Mouse (Mus musculus): ENCODE data around the gene Slc8b1.

Gene Slc8b1

DNA sequence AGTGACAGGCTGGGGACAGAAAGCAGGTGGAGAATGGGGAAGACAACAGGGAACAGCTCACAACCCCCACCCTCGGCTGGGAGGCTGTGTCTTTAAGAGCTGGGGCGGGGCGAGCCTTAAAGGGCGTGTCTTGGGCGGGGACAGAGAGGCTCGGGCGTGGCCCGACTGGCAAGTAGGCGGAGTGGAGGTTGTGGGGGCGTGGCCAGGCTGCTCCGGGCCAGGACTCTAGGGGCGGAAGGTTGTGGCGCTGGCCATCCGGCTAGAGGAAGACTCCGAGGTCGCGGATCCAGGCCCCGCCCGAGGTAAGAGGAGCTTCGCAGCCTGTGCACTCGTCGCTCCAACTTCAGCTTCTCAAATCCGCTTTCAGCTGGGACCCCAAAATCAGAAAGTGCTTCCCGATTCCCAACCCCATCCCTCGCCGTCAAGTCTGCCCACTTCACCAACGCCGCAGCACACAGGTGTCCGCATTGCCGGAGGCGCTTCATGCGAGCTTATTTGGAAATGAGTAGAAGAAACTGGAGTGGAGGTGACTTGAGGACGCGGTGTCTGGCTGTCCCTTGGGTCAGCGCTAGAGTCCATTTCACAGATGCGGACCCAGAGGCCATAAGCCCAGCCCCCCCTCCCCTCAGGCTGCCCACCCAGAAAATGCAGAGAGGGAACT lies at the start of gene Slc8b1:
Slc8b1 (plus strand) TSS at position 187 of the 661 bp plus-strand sequence.
- DNase-seq, result peak; percentile 86 to 88

DNA sequence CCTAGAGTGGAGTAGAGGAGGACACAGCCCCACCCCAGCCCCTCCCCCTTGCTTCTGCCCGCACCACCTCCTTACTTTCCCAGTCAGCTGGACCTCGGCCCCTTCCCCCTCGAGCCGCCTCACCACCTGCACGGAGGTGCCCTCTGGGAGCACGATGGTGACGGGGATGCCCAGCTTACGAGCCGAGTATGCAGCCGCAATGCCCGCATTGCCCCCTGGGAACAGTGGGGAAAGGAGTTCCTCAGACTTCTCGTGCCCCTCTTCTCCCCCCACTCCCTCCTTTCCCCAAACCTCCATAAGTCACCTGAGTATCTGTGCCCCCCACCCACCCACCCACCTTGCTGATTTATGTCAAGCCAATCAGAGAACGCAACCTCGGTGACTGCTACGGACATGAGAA lies 49.1 kb upstream of the Slc8b1 start:
- no peak for DNase-seq

DNA sequence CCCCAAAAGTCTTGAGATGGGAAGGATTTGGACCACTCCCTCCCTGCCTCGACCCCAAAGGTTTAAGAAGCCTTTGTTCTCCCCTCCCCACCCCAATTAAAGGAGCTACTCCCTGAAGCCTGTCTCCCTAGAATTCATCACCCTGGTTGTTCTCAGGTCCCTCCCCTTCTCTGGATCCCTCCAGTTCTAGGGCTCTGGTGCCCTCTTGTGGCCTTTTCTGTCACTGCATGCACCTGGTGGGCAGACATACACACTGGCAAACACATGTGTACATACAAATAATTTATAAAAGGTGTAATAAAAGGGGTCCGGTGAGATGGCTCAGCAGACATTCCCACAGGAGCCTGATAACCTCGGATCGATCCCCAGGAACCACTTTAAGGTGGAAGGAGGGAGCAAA lies 46.6 kb upstream of the Slc8b1 start:
- DNase-seq, result peak in 1 of 2 experiments; percentile 68

DNA sequence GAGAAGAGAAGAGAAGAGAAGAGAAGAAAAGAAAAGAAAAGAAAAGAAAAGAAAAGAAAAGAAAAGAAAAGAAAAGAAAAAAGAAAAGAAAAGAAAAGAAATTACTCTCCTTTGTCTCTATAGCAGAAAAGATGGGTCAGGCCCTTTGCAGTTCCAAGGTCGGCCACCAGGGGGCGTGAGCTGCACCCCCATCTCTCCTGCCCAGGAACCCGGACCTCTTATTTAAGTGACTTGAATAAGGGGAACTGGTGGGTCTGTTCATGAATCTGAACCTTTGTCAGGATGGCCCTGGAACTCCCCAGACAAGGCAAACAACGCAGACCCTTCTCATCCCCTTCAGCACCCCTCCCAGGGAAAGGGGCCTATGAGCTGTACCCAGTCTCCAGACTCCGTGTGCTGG lies 45.9 kb upstream of the Slc8b1 start:
- DNase-seq, result peak; percentile 63 to 77

DNA sequence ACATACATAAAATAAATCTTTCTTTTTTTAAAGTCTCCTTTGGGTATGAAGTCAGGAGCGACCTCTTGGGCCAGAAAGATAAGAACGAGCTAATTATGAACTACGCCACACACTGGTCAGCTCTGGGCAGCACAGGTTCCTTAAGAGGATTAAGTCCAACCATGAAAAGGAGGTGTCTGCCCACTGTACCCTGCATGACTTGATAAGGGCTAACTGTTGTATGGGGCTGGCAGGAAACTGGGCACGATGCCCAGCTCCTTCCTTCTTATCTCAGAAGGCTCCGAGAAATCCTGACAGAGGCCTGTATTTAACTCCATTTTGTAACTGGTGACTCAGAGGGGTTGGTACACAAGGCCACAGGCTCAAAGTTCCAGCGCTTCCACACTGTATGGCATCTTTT lies 45.1 kb upstream of the Slc8b1 start:
- no peak for DNase-seq

DNA sequence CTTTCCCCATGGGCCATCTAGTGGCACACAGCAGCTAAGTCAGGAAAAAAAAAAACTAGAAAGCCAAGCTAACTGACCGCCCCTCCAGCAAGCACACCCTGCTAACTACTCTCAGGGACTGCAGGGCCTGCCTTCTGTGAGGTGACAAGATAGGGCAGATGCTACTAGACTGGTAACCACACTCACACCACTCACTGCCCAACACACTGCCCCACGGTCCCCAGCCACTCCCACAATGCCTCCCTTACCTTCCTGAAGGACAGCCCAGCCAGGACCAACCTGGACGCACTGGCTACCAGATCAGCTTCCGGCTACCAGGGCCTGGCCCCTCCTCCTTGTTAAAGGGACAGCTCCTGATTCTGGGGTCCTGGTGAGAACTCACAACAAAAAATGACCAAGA lies 43.9 kb upstream of the Slc8b1 start:
- DNase-seq, result peak in 1 of 2 experiments; percentile 48

DNA sequence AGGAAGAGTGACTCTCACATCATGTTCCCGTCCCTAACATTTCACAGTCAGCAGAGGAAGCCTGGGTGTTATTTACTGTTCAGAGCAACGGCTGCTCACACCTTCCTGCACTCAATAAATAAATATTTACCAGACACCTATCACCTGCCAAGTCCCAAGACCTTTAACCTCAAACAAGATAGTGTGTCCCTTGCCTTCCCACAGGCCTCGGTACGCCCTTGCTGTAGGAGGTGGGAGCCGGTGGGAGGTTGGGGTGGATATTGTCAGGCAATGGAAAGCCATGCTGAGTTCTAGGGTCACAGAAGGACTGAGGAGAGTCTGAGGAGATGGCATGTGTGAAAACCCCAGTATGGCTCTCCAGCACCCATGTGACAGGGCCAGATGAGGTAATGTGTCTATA lies 42.6 kb upstream of the Slc8b1 start:
- no peak for DNase-seq

DNA sequence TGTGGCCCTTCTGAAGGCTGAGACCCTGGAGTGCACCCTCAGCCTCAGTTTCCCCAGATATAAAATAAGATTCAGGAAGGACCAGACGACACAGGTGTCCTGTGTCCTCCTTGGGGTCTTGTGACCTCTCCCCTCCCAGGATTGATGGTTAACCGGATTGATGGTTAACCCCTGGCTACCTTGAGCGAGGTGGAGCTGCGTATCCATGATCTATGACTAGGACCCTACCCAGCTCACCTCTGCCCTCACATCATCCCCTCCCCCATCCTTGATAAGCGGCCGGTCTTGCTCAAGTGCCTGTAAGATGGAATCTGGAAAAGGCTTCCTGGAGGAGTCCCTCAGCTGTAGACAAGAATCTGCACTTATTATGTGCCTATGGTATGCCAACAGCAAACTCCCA lies 42.1 kb upstream of the Slc8b1 start:
- DNase-seq, result no peak

DNA sequence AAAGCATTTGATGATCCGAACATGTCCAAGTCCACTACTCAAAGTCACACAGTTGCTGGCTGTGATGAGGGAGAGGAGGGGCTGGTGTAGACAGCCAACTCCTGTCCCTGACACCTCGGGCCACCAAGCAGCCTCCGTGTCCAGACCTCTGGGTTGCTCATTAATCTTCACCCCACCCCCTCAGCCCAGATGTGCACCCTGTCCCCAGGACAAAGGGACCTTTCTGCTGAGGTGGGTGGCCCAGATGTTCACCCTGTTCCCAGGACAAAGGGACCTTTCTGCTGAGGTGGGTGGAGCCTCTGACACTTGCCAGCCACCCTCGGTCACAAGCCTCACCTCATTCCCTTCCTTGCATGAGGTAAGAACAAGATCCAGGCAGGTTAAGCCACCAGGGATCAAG lies 39.4 kb upstream of the Slc8b1 start:
- no peak for DNase-seq

DNA sequence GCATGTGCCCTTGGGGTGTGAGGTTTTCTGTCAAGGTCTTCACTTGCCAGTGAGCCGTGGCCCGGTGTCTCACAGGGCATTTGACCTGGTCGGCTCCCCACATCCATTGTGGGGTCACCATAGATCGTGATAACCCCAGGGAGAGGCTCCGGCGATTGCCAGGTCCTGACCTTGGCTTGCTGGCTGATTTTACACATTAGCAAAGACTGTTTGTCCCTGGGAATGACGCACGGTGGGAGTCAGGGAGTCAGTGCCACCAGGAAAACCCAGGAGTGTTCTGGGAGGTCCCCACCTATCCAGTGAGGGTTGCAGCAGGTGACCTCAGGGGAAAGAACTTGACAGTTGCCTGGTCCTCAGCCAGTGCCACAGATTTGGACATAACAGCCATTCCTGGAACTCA lies 38.2 kb upstream of the Slc8b1 start, which contains the start of gene Sdsl:
Sdsl (minus strand) TSS at position 41 of the 400 bp plus-strand sequence.
- no peak for DNase-seq

DNA sequence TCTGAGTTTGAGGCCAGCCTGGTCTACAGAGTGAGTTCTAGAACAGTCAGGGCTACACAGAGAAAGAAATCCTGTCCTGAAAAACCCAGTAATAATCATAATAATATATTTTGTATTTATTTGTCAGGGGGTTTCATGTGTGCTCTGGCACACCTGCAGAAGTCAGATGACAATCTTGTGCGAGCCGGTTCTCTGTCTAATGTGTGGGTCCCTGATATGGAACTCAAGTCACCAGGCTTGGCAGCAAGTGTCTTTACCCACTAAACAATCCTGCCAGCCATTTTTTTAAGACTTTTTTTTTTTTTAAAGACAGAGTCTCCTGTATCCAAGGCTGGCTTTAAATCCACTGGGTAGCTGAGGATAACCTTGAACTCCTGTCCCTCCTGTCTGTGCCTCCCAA lies 37.6 kb upstream of the Slc8b1 start:
- no peak for DNase-seq

DNA sequence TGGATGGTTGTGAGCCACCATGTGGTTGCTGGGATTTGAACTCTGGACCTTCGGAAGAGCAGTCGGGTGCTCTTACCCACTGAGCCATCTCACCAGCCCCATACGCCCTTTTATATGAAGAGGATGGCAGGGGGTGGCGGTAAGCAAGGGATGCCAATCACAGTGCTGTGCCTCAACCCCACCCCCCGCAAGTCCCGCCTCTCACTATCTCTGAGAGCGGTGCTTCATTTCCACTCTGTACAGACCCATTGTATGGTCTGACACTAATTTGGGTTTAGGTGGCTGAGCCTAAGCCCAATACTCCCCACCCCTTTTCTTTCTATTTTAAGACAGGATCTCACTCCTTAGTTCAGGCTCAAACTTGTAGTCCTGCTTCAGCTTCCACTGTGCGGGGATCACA lies 35.1 kb upstream of the Slc8b1 start:
- no peak for DNase-seq

DNA sequence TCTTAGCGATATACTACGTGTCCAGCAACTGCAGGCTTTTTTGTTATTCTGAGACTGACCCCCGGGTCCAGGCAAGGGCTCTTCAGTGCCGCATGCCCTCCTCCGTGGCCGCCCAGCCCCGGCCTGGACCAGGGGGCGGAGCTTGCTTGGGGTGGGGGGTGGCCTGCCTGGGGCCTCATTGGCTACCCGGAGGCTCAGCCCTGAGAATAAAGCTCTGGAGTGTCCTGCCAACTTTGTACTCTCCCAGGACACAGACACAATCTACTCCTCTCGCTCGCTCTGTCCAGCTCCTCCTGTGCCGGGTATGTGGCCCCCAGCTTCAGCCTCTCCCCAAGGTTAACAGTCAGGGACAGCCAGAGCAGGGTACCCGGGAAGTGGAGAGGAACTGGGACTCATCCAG lies 34.7 kb upstream of the Slc8b1 start, which contains the start of gene Sds:
Sds (plus strand) TSS at position 231 of the 400 bp plus-strand sequence.
- no peak for DNase-seq

DNA sequence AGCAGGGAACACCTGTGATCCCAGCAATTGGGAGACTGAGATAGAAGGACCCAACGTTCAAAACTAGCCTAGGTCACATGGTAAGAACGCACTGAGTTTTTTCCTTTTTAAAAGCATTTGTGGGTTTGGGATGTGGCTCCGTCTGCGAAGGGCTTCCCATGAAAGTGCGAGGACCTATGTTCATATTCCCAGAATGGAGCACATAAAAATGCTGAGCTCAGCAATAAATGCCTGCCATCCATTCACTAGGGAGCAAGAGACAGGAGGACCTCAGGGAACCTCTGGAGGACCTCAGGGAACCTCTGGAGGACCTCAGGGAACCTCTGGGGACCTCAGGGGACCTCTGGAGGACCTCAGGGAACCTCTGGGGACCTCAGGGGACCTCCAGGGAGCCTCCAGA lies 33.0 kb upstream of the Slc8b1 start:
- no peak for DNase-seq

DNA sequence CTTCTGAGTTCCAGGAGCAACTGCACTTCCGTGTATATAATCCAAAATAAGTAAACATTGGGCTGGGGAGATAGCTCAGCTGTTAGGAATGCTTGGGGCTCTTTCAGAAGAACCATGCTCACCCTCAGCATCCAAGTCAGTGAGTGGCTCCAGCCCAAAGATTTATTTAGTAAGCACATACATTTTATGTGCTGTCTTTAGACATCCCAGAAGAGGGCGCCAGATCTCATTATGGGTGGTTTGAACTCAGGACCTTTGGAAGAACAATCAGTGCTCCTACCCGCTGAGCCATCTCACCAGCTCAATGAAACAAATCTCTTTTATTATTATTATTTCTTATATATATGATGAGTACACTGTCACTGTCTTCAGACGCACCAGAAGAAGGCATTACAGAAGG lies 31.4 kb upstream of the Slc8b1 start:
- no peak for DNase-seq

DNA sequence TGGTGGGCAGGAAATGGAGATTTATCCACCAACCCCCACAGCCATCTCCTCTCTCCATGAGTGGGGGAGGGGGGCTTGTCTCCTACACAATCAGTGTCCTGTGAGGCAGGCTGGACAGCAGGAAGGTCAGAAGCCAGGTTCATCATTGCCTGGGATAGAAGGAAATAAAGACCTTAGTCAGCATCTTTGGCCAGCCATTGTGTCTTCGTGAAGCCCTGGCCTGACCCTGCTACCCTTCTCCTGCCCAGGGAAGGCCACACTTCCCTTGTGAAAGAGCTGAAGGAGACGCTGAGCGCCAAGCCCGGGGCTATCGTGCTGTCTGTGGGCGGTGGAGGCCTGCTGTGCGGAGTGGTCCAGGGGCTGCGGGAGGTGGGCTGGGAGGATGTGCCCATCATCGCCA lies 29.8 kb upstream of the Slc8b1 start:
- no peak for DNase-seq

DNA sequence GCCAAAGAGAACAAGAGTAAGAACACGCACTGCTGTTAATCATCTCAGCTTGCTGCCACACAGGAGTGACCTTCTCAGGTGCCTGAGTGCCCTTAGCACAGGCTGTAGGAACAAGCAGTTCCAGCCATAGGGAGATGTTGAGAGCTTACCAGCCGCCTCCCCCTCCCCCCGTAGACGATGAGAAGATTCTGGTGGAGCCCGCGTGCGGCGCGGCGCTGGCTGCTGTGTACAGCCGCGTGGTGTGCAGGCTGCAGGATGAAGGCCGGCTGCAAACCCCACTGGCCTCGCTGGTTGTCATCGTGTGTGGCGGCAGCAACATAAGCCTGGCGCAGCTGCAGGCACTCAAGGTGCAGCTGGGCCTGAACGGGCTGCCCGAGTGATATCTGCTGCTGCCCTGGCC lies 27.6 kb upstream of the Slc8b1 start:
- DNase-seq, result no peak

DNA sequence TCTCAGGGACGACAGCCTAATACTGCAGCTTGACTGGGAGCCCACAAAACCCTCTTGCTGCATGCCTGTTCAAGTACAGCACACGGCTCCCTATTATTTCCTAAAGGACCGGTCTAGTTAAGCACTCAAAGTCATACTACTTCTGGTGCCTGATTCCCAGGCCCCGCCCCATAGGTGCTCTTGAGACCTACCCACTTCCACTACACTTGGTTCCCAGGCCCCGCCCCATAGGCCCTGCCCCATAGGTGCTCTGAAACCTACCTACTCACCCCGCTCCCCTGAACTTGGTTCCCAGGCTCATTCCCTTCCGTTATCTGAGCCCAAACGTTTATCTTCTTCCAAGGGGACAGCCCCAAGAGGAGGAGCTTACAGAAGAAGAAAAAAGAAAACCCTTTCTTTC lies 23.1 kb upstream of the Slc8b1 start:
- DNase-seq, result no peak

DNA sequence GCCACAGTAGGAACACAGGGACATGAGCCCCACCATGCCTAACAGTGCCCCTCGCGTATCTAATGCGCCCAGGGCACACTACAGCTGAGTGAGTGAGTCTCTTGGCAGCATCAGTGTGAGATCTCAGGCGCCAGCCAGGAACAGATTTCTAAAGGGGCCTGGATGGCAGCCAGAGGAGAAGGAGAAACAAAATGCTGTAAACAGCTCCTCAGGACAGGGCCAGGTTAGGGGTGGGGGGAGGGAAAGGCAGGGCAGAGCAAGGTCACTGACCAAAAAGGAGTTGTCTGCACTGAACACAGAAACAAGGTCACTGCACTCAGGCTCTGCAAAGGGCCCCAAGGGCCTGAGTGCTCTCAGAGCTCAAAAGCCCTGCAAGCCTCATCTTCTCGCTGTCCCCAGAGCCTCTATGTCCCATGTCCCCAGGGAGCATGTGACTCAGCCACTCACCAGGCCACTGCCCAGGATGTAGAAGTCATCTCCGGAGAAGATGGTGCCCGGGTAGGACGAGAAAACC lies 20.2 kb upstream of the Slc8b1 start:
- DNase-seq, result peak; percentile 74 to 79

DNA sequence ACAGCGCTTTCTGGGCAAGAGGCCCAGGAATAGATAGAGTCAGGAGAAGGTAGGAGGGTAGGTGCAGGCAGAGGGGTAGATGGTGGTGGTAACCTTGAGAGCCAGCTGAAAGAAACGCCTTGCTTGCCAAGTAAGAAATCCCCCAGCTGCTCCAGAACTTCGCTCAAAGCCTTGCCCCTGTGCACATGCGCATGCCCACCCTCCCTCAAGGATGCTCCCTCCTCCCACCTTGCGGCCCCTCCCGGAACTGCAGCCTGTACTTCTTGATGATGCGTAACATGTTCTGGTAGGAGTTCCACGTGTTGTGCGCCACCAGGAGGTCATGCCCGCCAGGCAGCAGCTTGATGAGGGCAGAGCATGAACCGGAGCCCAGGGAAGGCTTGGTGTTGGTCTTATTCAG lies 18.5 kb upstream of the Slc8b1 start:
- DNase-seq, result peak; percentile 54 to 83

DNA sequence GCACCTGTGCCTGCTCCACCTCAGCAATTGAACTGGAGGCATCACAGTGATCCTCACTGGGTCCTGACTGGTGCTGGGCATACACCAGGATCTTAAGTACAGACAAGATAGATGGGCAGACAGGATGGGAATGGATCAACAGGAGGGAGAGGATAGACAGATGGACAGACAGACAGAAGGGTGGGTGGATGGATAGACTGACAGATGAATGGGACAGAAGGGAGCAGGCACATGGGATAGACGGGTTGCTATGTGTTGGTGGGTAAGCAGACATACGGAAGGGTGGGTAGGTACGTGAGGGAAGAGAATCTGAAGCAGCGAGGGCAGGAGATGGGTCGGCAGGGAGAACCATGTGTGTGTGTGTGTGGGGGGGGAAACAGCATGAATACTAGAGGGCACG lies 17.5 kb upstream of the Slc8b1 start:
- no peak for DNase-seq

DNA sequence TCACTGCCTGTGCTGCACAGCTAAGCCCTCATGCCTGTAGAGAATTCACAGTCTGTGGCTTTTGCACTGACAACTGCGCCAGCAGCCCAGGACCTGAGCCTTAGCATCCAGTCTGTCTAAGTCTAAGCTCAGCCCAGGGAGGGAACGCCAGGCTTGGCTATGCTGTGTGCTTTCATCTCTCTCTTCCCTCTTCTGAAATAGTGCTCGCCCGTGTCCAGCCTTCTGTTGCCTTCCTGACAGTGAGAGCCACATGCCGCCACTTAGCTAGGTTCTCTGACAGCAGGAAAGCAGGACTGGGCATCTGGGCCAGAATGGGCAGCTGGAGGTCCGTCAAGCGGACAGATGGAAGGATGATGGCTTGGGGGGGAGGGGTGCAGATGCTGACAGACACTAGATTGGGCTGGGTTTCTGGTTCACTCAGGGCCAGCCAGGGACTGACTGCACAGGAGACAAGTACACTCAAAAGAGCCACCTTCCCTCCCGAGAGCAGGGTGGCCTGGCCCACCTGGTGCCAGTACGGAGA lies 17.0 kb upstream of the Slc8b1 start:
- DNase-seq, result peak; percentile 50 to 67

DNA sequence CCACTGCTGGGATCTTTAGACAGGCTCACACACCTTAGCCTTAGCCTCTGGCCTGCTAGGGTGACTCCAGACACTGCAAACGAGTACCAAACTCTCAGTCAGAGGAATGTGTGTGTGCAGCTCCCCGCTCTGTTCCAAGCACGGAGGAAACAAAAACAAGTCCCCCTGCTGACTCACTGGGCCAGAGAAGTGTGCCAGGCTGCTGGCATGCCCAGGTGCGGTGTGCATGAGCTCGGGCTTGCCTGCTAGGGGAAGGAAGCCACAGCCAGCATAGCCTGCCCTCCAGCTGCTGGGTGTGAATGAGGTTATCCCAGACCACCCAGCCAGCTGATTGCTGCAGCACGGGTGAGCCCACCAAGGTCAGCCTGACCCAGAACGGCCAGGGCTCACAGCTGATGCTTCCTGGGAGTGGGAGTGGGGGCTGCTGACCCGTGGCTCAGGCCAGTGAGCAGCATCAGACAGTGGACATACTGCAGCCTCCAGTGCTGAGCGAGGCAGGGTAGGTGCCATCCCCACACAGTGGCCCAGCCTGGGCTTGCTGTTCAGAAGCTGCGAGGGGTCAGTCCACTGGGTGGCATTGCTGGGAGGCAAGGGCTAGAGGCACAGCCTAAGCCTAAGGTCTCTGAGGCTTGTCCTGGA lies 15.8 kb upstream of the Slc8b1 start:
- no peak for DNase-seq

DNA sequence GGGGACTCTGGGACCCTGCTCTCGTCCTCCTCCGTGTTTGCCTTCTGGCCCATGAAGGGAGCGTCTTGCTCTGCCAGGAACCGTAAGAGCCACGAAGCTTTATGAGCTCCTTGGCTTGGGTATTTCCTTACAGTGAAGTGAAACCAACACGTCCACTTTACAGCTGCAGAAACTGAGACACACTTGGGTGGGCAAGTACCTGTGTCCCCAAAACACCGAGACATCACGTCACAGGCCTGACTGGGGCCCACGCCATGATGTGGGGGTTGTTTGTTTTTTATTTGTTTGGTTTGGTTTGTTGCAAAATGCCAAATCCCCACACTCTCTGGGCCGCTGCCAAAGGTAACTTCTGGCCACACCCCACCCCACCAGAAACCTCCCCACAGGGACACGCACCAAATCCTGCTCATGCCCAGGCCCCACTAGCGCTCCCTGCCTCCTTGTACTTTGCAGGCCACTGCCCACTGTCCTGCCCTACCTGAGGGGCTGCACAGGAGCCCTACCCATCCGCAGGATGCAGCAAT lies 15.2 kb upstream of the Slc8b1 start:
- no peak for DNase-seq
